ENCODE assay signal across 10 mouse cellular contexts in the genomic region with DNA sequence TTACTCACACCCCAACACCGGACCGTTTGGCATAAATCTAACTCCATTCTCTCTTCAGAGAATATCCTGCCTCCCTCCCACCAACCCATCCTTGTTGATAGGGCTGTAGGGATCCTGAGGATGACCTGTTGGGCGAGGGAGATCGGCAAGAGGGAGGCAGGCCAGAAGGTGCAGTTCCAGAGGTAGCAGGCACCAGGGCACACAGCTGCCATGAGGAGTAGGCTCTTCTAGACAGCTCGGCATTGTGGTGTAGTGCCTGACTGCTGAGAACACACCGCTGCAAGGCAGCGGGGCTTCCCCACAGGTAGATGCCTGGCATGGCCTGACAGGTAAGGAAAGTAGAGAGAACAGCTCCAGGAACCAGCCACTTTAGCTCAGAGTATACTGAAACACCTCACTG. TPM values are rescaled to one million over a fixed set of nuclear protein-coding genes. Genes with fewer than 3 reads are reported as not detected.
A peak's percentile ranks its signal among the peaks of the same experiment; 100 is the strongest.
DNase-seq lines count a peak whose midpoint lies in the region; ATAC-seq and TF ChIP-seq lines count a peak whose summit lies in the region.
"Had no signal": no experiment of that assay in that cellular context is flagged by ENCODE, and none has a peak within 500 bp of the region (broad histone marks: within the 10 kb centered on the region; RNA-seq: fewer than 3 reads in every experiment).

No protein-coding gene starts in this region.

- no peak for TF ChIP-seq CTCF in liver, postnatal 0 days (IDR thresholded peaks at IDR 0.05; ENCODE audit: low read depth)

- no peak overlapping the region for H3K9ac ChIP-seq in liver, postnatal 0 days (replicated peaks)
- no peak overlapping the region for H3K9ac ChIP-seq in liver, embryonic 12.5 days
- no peak overlapping the region for H3K9ac ChIP-seq in forebrain, embryonic 13.5 days
- no peak overlapping the region for H3K9ac ChIP-seq in intestine, embryonic 15.5 days
- H3K9ac ChIP-seq in neural tube, embryonic 13.5 days: peak overlapping the region; percentile 47; the same call in 1 of the 2 replicates

- H3K27me3 ChIP-seq in liver, postnatal 0 days (ENCODE audit: insufficient read depth, low read length): peaks cover 16% of the 10 kb centered on the region
- H3K27me3 ChIP-seq in liver, embryonic 12.5 days (replicated peaks): peaks cover 40% of the 10 kb centered on the region
- H3K27me3 ChIP-seq in forebrain, embryonic 13.5 days: peaks cover 10% of the 10 kb centered on the region
- peaks cover 5% of the 10 kb centered on the region for H3K27me3 ChIP-seq in intestine, embryonic 15.5 days (replicated peaks)
- H3K27me3 ChIP-seq in neural tube, embryonic 13.5 days: peaks cover 22% of the 10 kb centered on the region

- no peaks in the 10 kb centered on the region for H3K9me3 ChIP-seq in liver, postnatal 0 days (ENCODE audit: low read length)
- H3K9me3 ChIP-seq in liver, embryonic 12.5 days (replicated peaks): no peaks in the 10 kb centered on the region
- H3K9me3 ChIP-seq in forebrain, embryonic 13.5 days (replicated peaks): no peaks in the 10 kb centered on the region
- no peaks in the 10 kb centered on the region for H3K9me3 ChIP-seq in intestine, embryonic 15.5 days
- no peaks in the 10 kb centered on the region for H3K9me3 ChIP-seq in neural tube, embryonic 13.5 days

- 33% methylated on average over 7 of the region's 7 CpGs for WGBS in liver, postnatal 0 days (ENCODE audit: insufficient replicate concordance)
- 33% methylated on average over 7 of the region's 7 CpGs for WGBS in liver, embryonic 12.5 days (ENCODE audit: insufficient replicate concordance)
- WGBS in forebrain, embryonic 13.5 days: 24% methylated on average over 7 of the region's 7 CpGs
- 32% methylated on average over 7 of the region's 7 CpGs for WGBS in intestine, embryonic 15.5 days
- WGBS in neural tube, embryonic 13.5 days: 16% methylated on average over 7 of the region's 7 CpGs

- no peaks in the 10 kb centered on the region for H3K4me1 ChIP-seq in liver, postnatal 0 days (ENCODE audit: insufficient read depth)
- H3K4me1 ChIP-seq in liver, embryonic 12.5 days: no peaks in the 10 kb centered on the region
- H3K4me1 ChIP-seq in forebrain, embryonic 13.5 days: peaks cover 34% of the 10 kb centered on the region
- peaks cover 9% of the 10 kb centered on the region; the same call in 1 of the 2 replicates for H3K4me1 ChIP-seq in intestine, embryonic 15.5 days (replicated peaks)
- H3K4me1 ChIP-seq in neural tube, embryonic 13.5 days (replicated peaks): peaks cover 42% of the 10 kb centered on the region

- H3K4me2 ChIP-seq in liver, postnatal 0 days (ENCODE audit: low read depth, low read length): no peak overlapping the region
- no peak overlapping the region for H3K4me2 ChIP-seq in liver, embryonic 12.5 days
- H3K4me2 ChIP-seq in forebrain, embryonic 13.5 days: peak overlapping the region; percentile 41
- peak overlapping the region; percentile 34; the same call in 1 of the 2 replicates for H3K4me2 ChIP-seq in intestine, embryonic 15.5 days (replicated peaks)
- peak overlapping the region; percentile 39 for H3K4me2 ChIP-seq in neural tube, embryonic 13.5 days

- no peaks in the 10 kb centered on the region for H3K36me3 ChIP-seq in liver, postnatal 0 days (replicated peaks; ENCODE audit: insufficient read depth, low read length)
- no peaks in the 10 kb centered on the region for H3K36me3 ChIP-seq in liver, embryonic 12.5 days
- H3K36me3 ChIP-seq in forebrain, embryonic 13.5 days (ENCODE audit: poor library complexity, severe bottlenecking): no peaks in the 10 kb centered on the region
- no peaks in the 10 kb centered on the region for H3K36me3 ChIP-seq in intestine, embryonic 15.5 days
- no peaks in the 10 kb centered on the region for H3K36me3 ChIP-seq in neural tube, embryonic 13.5 days

- TF ChIP-seq EP300 in liver, postnatal 0 days (IDR thresholded peaks at IDR 0.05; ENCODE audit: low read depth): no peak

- no peak for DNase-seq in liver, postnatal 0 days
- DNase-seq in right cerebral cortex, adult 18-20 months: no peak
- no peak for DNase-seq in thymus, postnatal 25 days

- ATAC-seq in liver, postnatal 0 days: peak; percentile 20
- no peak for ATAC-seq in liver, embryonic 12.5 days
- peak; percentile 35 for ATAC-seq in forebrain, embryonic 13.5 days
- peak; percentile 10; the same call in 1 of the 2 replicates for ATAC-seq in intestine, embryonic 15.5 days
- peak; percentile 48 for ATAC-seq in neural tube, embryonic 13.5 days (ENCODE audit: low read depth)

- H3K4me3 ChIP-seq in liver, postnatal 0 days (ENCODE audit: low read depth, low read length): no peak overlapping the region
- H3K4me3 ChIP-seq in liver, embryonic 12.5 days: no peak overlapping the region
- no peak overlapping the region for H3K4me3 ChIP-seq in forebrain, embryonic 13.5 days
- no peak overlapping the region for H3K4me3 ChIP-seq in intestine, embryonic 15.5 days (replicated peaks)
- no peak overlapping the region for H3K4me3 ChIP-seq in neural tube, embryonic 13.5 days
- H3K4me3 ChIP-seq: myocyte had no signal

- no peak overlapping the region for H3K27ac ChIP-seq in liver, postnatal 0 days (ENCODE audit: low read depth)
- no peak overlapping the region for H3K27ac ChIP-seq in liver, embryonic 12.5 days
- no peak overlapping the region; the same call in 1 of the 2 replicates for H3K27ac ChIP-seq in forebrain, embryonic 13.5 days
- no peak overlapping the region for H3K27ac ChIP-seq in intestine, embryonic 15.5 days
- H3K27ac ChIP-seq in neural tube, embryonic 13.5 days (replicated peaks): no peak overlapping the region; the same call in 1 of the 2 replicates

RNA-seq across cellular contexts. Expression of gene Cdk18, which starts 18.3 kb away (rescaled TPM):
- 3.5 and 4.5 TPM in 2 replicates for polyA plus RNA-seq in liver, postnatal 0 days (2015; fragmentation: Nextera tagmentation; extraction: Ambion mirVana)
- 2.7 and 3.1 TPM in 2 replicates for polyA plus RNA-seq in liver, embryonic 12.5 days (2016; fragmentation: Nextera tagmentation; extraction: Ambion mirVana)
- 0.23 and 0.59 TPM in 2 replicates for polyA plus RNA-seq in forebrain, embryonic 13.5 days (2015; fragmentation: Nextera tagmentation; extraction: Ambion mirVana)
- polyA plus RNA-seq in intestine, embryonic 15.5 days (2015; fragmentation: Nextera tagmentation; extraction: Ambion mirVana): 10.5 and 13.4 TPM in 2 replicates
- 0.11 and 0.47 TPM in 2 replicates for polyA plus RNA-seq in neural tube, embryonic 13.5 days (2015; fragmentation: Nextera tagmentation; extraction: Ambion mirVana)

RNA-seq across cellular contexts. Expression of gene Lemd1, which starts 33.4 kb away (rescaled TPM):
- polyA plus RNA-seq in liver, postnatal 0 days (2015; fragmentation: Nextera tagmentation; extraction: Ambion mirVana): not detected in 2 replicates
- polyA plus RNA-seq in liver, embryonic 12.5 days (2016; fragmentation: Nextera tagmentation; extraction: Ambion mirVana): not detected in 2 replicates
- polyA plus RNA-seq in forebrain, embryonic 13.5 days (2015; fragmentation: Nextera tagmentation; extraction: Ambion mirVana): 14.3 and 17.0 TPM in 2 replicates
- polyA plus RNA-seq in intestine, embryonic 15.5 days (2015; fragmentation: Nextera tagmentation; extraction: Ambion mirVana): 0.43 and 0.58 TPM in 2 replicates
- polyA plus RNA-seq in neural tube, embryonic 13.5 days (2015; fragmentation: Nextera tagmentation; extraction: Ambion mirVana): 19.1 and 22.6 TPM in 2 replicates
- polyA plus RNA-seq: liver, embryonic 16.5 days had no signal

RNA-seq across cellular contexts. Expression of gene AC124108.1, which starts 33.4 kb away (rescaled TPM):
- not detected in 2 replicates for polyA plus RNA-seq in liver, postnatal 0 days (2015; fragmentation: Nextera tagmentation; extraction: Ambion mirVana)
- polyA plus RNA-seq in liver, embryonic 12.5 days (2016; fragmentation: Nextera tagmentation; extraction: Ambion mirVana): not detected in 2 replicates
- 3.4 and 3.9 TPM in 2 replicates for polyA plus RNA-seq in forebrain, embryonic 13.5 days (2015; fragmentation: Nextera tagmentation; extraction: Ambion mirVana)
- 0.03 and 0.08 TPM in 2 replicates for polyA plus RNA-seq in intestine, embryonic 15.5 days (2015; fragmentation: Nextera tagmentation; extraction: Ambion mirVana)
- polyA plus RNA-seq in neural tube, embryonic 13.5 days (2015; fragmentation: Nextera tagmentation; extraction: Ambion mirVana): 2.7 and 3.5 TPM in 2 replicates
- polyA plus RNA-seq: liver, embryonic 16.5 days; small intestine, adult 2 months had no signal

Comparison
In these comparisons a context has a peak if more than half of its experiments do, and no peak if none do; other contexts are left out.
1. H3K4me2 ChIP-seq: peak in forebrain, embryonic 13.5 days (single experiment), intestine, embryonic 15.5 days (single experiment) and neural tube, embryonic 13.5 days (single experiment); none in liver, postnatal 0 days (single experiment) and liver, embryonic 12.5 days (single experiment).